Mouse (Mus musculus): Measurements from ENCODE around the gene Fam180a. TPM values are rescaled to one million over a fixed set of nuclear protein-coding genes. Genes with fewer than 3 reads are reported as not detected.

Fam180a gene
- polyA plus RNA-seq, 1 experiment from 2014 or later = 0.16 TPM

GRCm38 (mm10) chr6:35330834-35331233, 4.9 kb upstream of the Fam180a start:
- no peak overlapping the region for H3K27ac ChIP-seq (ENCODE audit: low read depth, low read length)

GRCm38 (mm10) chr6:35329956-35330355, 4.0 kb upstream of the Fam180a start:
- H3K27ac ChIP-seq (ENCODE audit: low read depth, low read length) = no peak overlapping the region
- H3K27me3 ChIP-seq (ENCODE audit: control insufficient read depth, insufficient read depth, low read length) = no peaks in the 10 kb centered on the region
- 93% methylated on average over 12 of the region's 12 CpGs for WGBS (ENCODE audit: insufficient replicate concordance)
- no peak overlapping the region for H3K4me3 ChIP-seq (ENCODE audit: low read depth, low read length)
- no peak overlapping the region for H3K9ac ChIP-seq (ENCODE audit: low read depth, low read length)
- no peak overlapping the region for H3K4me2 ChIP-seq
- H3K9me3 ChIP-seq (replicated peaks; ENCODE audit: control insufficient read depth, low read length) = no peaks in the 10 kb centered on the region
- H3K36me3 ChIP-seq (ENCODE audit: control insufficient read depth, insufficient read depth, low read length) = no peaks in the 10 kb centered on the region
- ATAC-seq (replicated peaks; ENCODE audit: insufficient number of reproducible peaks, low FRiP score, low TSS enrichment) = no peak
- 0 out of 2 replicates have a peak, but pooled peaks cover 8% of the 10 kb centered on the region for H3K4me1 ChIP-seq (ENCODE audit: control insufficient read depth, insufficient read depth, low read length)

More at GRCm38 (mm10) chr6:35330834-35331233, 4.9 kb upstream of the Fam180a start:
- H3K36me3 ChIP-seq (ENCODE audit: control insufficient read depth, insufficient read depth, low read length) = no peaks in the 10 kb centered on the region
- 33% methylated on average over 6 of the region's 6 CpGs for WGBS (ENCODE audit: insufficient replicate concordance)
- H3K9ac ChIP-seq (ENCODE audit: low read depth, low read length) = no peak overlapping the region
- H3K9me3 ChIP-seq (replicated peaks; ENCODE audit: control insufficient read depth, low read length) = no peaks in the 10 kb centered on the region
- H3K4me1 ChIP-seq (ENCODE audit: control insufficient read depth, insufficient read depth, low read length) = 0 out of 2 replicates have a peak, but pooled peaks cover 10% of the 10 kb centered on the region
- no peak for ATAC-seq (replicated peaks; ENCODE audit: insufficient number of reproducible peaks, low FRiP score, low TSS enrichment)
- no peak overlapping the region for H3K4me3 ChIP-seq (ENCODE audit: low read depth, low read length)
- H3K4me2 ChIP-seq = no peak overlapping the region
- no peaks in the 10 kb centered on the region for H3K27me3 ChIP-seq (ENCODE audit: control insufficient read depth, insufficient read depth, low read length)

- Histone ChIP-seq H3K4me2 (no peak overlapping the region), H3K27me3 (ENCODE audit: control insufficient read depth, insufficient read depth, low read length) (no peaks in the 10 kb centered on the region), H3K4me1 (ENCODE audit: control insufficient read depth, insufficient read depth, low read length) (0 out of 2 replicates have a peak, but pooled peaks cover 3% of the 10 kb centered on the region), H3K9me3 (replicated peaks; ENCODE audit: control insufficient read depth, low read length) (no peaks in the 10 kb centered on the region), H3K27ac (ENCODE audit: low read depth, low read length) (no peak overlapping the region), H3K9ac (ENCODE audit: low read depth, low read length) (no peak overlapping the region), H3K36me3 (ENCODE audit: control insufficient read depth, insufficient read depth, low read length) (no peaks in the 10 kb centered on the region), H3K4me3 (ENCODE audit: low read depth, low read length) (no peak overlapping the region)
- no peak for ATAC-seq (replicated peaks; ENCODE audit: insufficient number of reproducible peaks, low FRiP score, low TSS enrichment)
- WGBS (ENCODE audit: insufficient replicate concordance) = 76% methylated on average over 9 of the region's 9 CpGs
These were observed 1.6 kb downstream of the Fam180a start for GRCm38 (mm10) chr6:35324306-35324705.

- H3K36me3 ChIP-seq (ENCODE audit: control insufficient read depth, insufficient read depth, low read length) = no peaks in the 10 kb centered on the region
- no peaks in the 10 kb centered on the region for H3K27me3 ChIP-seq (ENCODE audit: control insufficient read depth, insufficient read depth, low read length)
- no peak overlapping the region for H3K27ac ChIP-seq (ENCODE audit: low read depth, low read length)
- H3K9ac ChIP-seq (ENCODE audit: low read depth, low read length) = no peak overlapping the region
- H3K9me3 ChIP-seq (replicated peaks; ENCODE audit: control insufficient read depth, low read length) = no peaks in the 10 kb centered on the region
- H3K4me3 ChIP-seq (ENCODE audit: low read depth, low read length) = no peak overlapping the region
- 0 out of 2 replicates have a peak, but pooled peaks cover 3% of the 10 kb centered on the region for H3K4me1 ChIP-seq (ENCODE audit: control insufficient read depth, insufficient read depth, low read length)
- no peak overlapping the region for H3K4me2 ChIP-seq
- WGBS (ENCODE audit: insufficient replicate concordance) = 80% methylated on average over 1 of the region's 1 CpGs
- ATAC-seq (replicated peaks; ENCODE audit: insufficient number of reproducible peaks, low FRiP score, low TSS enrichment) = no peak
These were observed 2.9 kb downstream of the Fam180a start for GRCm38 (mm10) chr6:35323046-35323445.

GRCm38 (mm10) chr6:35321105-35321504, 4.8 kb downstream of the Fam180a start:
- ATAC-seq (replicated peaks; ENCODE audit: insufficient number of reproducible peaks, low FRiP score, low TSS enrichment) = no peak
- H3K9ac ChIP-seq (ENCODE audit: low read depth, low read length) = no peak overlapping the region
- 32% methylated on average over 4 of the region's 4 CpGs for WGBS (ENCODE audit: insufficient replicate concordance)

GRCm38 (mm10) chr6:35319850-35320249, 6.1 kb downstream of the Fam180a start:
- Histone ChIP-seq H3K9ac (ENCODE audit: low read depth, low read length) (no peak overlapping the region), H3K9me3 (replicated peaks; ENCODE audit: control insufficient read depth, low read length) (no peaks in the 10 kb centered on the region), H3K27me3 (ENCODE audit: control insufficient read depth, insufficient read depth, low read length) (no peaks in the 10 kb centered on the region), H3K4me2 (no peak overlapping the region), H3K36me3 (ENCODE audit: control insufficient read depth, insufficient read depth, low read length) (no peaks in the 10 kb centered on the region), H3K27ac (ENCODE audit: low read depth, low read length) (no peak overlapping the region), H3K4me1 (ENCODE audit: control insufficient read depth, insufficient read depth, low read length) (no peaks in the 10 kb centered on the region), H3K4me3 (ENCODE audit: low read depth, low read length) (no peak overlapping the region)
- WGBS (ENCODE audit: insufficient replicate concordance) = 76% methylated on average over 6 of the region's 6 CpGs
- ATAC-seq (replicated peaks; ENCODE audit: insufficient number of reproducible peaks, low FRiP score, low TSS enrichment) = no peak

More at GRCm38 (mm10) chr6:35321105-35321504, 4.8 kb downstream of the Fam180a start:
- no peak overlapping the region for H3K4me3 ChIP-seq (ENCODE audit: low read depth, low read length)
- no peaks in the 10 kb centered on the region for H3K36me3 ChIP-seq (ENCODE audit: control insufficient read depth, insufficient read depth, low read length)
- H3K27me3 ChIP-seq (ENCODE audit: control insufficient read depth, insufficient read depth, low read length) = no peaks in the 10 kb centered on the region
- no peaks in the 10 kb centered on the region for H3K9me3 ChIP-seq (replicated peaks; ENCODE audit: control insufficient read depth, low read length)
- H3K27ac ChIP-seq (ENCODE audit: low read depth, low read length) = no peak overlapping the region
- no peak overlapping the region for H3K4me2 ChIP-seq
- 0 out of 2 replicates have a peak, but pooled peaks cover under 1% of the 10 kb centered on the region for H3K4me1 ChIP-seq (ENCODE audit: control insufficient read depth, insufficient read depth, low read length)

GRCm38 (mm10) chr6:35313520-35313919, 12.4 kb downstream of the Fam180a start:
- Histone ChIP-seq H3K9me3 (replicated peaks; ENCODE audit: control insufficient read depth, low read length) (no peaks in the 10 kb centered on the region), H3K4me3 (ENCODE audit: low read depth, low read length) (no peak overlapping the region), H3K36me3 (ENCODE audit: control insufficient read depth, insufficient read depth, low read length) (no peaks in the 10 kb centered on the region), H3K9ac (ENCODE audit: low read depth, low read length) (no peak overlapping the region), H3K27me3 (ENCODE audit: control insufficient read depth, insufficient read depth, low read length) (no peaks in the 10 kb centered on the region), H3K4me2 (no peak overlapping the region), H3K4me1 (ENCODE audit: control insufficient read depth, insufficient read depth, low read length) (no peaks in the 10 kb centered on the region), H3K27ac (ENCODE audit: low read depth, low read length) (no peak overlapping the region)
- no peak for ATAC-seq (replicated peaks; ENCODE audit: insufficient number of reproducible peaks, low FRiP score, low TSS enrichment)
- WGBS (ENCODE audit: insufficient replicate concordance) = 85% methylated on average over 8 of the region's 8 CpGs

GRCm38 (mm10) chr6:35309406-35309805, 16.5 kb downstream of the Fam180a start:
- no peaks in the 10 kb centered on the region for H3K9me3 ChIP-seq (replicated peaks; ENCODE audit: control insufficient read depth, low read length)
- no peaks in the 10 kb centered on the region for H3K27me3 ChIP-seq (ENCODE audit: control insufficient read depth, insufficient read depth, low read length)
- no peak for ATAC-seq (replicated peaks; ENCODE audit: insufficient number of reproducible peaks, low FRiP score, low TSS enrichment)
- 56% methylated on average over 7 of the region's 7 CpGs for WGBS (ENCODE audit: insufficient replicate concordance)
- no peak overlapping the region for H3K4me3 ChIP-seq (ENCODE audit: low read depth, low read length)
- H3K4me2 ChIP-seq = no peak overlapping the region
- no peak overlapping the region for H3K9ac ChIP-seq (ENCODE audit: low read depth, low read length)
- no peak overlapping the region for H3K27ac ChIP-seq (ENCODE audit: low read depth, low read length)
- no peaks in the 10 kb centered on the region for H3K36me3 ChIP-seq (ENCODE audit: control insufficient read depth, insufficient read depth, low read length)
- no peaks in the 10 kb centered on the region for H3K4me1 ChIP-seq (ENCODE audit: control insufficient read depth, insufficient read depth, low read length)

- H3K27me3 ChIP-seq (ENCODE audit: control insufficient read depth, insufficient read depth, low read length) = no peaks in the 10 kb centered on the region
- no peak for ATAC-seq (replicated peaks; ENCODE audit: insufficient number of reproducible peaks, low FRiP score, low TSS enrichment)
- no peaks in the 10 kb centered on the region for H3K4me1 ChIP-seq (ENCODE audit: control insufficient read depth, insufficient read depth, low read length)
These were observed 17.9 kb downstream of the Fam180a start, which contains the start of gene Slc13a4 for GRCm38 (mm10) chr6:35308037-35308436. TSS of gene Slc13a4 (minus strand) at chr6:35308131.

More at GRCm38 (mm10) chr6:35308037-35308436, 17.9 kb downstream of the Fam180a start, which contains the start of gene Slc13a4:
- Histone ChIP-seq H3K4me3 (ENCODE audit: low read depth, low read length) (no peak within 1 kb of the TSS), H3K27ac (ENCODE audit: low read depth, low read length) (no peak within 1 kb of the TSS), H3K36me3 (ENCODE audit: control insufficient read depth, insufficient read depth, low read length) (no peaks in the 10 kb centered on the region), H3K9ac (ENCODE audit: low read depth, low read length) (no peak within 1 kb of the TSS), H3K4me2 (no peak within 1 kb of the TSS), H3K9me3 (replicated peaks; ENCODE audit: control insufficient read depth, low read length) (no peaks in the 10 kb centered on the region)
- 15% methylated on average over 7 of the region's 7 CpGs for WGBS (ENCODE audit: insufficient replicate concordance)

Data from heart, embryonic 11.5 days (tissue).